Mouse (Mus musculus): ENCODE data around the gene Epc2. TPM values are rescaled to one million over a fixed set of nuclear protein-coding genes. Genes with fewer than 3 reads are reported as not detected.

Epc2 gene
- total RNA-seq, 2 experiments from 2014 or later, result 52.6 to 53.8 TPM

Other genes with a start within 250 kb of the Epc2 start
- gene Kif5c, start 167.8 kb downstream of the Epc2 start, total RNA-seq (2021), result 100 to 1,000 TPM; 531 to 546 TPM